Mouse (Mus musculus) stomach, adult 2 months (tissue): ENCODE data around the gene Lpar1. TPM values are rescaled to one million over a fixed set of nuclear protein-coding genes. Genes with fewer than 3 reads are reported as not detected.

ENCODE experiments used
- polyA plus RNA-seq: library from polyadenylated mRNA; depleted of rRNA; stranded (reverse); fragments of >200 nt; gene quantifications from 2 replicates; pipeline ENCODE4 v1.2.3, GENCODE M21; 2012; rRNA removed

Gene Lpar1
- polyA plus RNA-seq: 21.8 and 29.8 TPM in 2 replicates

DNA sequence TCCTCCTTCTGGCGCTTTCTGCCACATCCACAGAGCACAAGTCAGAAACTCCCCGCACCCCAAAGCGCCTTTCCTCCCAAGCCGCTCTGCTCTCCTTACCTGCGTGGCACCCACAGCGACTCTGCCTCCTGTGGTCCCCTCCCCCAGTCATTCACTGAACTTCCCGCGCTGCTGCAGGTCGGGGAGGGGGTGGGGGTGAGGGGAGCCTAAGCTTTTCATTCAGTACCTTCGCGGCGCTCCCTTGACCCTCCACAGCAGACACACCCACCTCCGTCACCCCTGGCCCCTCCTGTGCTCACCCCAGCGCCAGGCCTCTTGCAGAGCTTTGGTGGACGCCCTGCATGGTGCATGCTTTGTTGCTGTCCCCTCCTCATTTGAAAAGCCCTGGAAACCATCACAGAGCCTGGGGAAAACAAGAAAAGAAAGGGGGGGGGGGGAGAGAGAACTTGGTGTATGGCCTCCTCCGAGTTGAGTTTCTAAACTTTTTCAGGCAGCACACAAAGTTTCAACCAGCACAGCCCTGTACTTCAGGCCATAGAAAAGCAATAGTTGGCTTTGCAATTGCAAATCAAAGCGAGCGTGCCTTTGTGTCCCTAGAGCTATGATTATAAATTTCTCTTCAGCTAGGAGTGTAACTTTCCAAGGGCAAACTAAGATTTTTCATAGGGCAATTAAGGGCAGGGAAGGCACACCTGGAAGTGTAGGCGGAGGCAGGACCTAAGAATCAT lies at the start of gene Lpar1:
Lpar1 (minus strand) TSS at position 268 of the 728 bp plus-strand sequence.

Other genes starting within 250 kb of the Lpar1 start
- gene Olfr267, start 233.8 kb upstream of the Lpar1 start, polyA plus RNA-seq: 0.02 TPM in 1 of 2 replicates, not detected in the other